Mouse (Mus musculus) R1 (cell line): ENCODE measurements around the gene Ccdc137.

Source experiments
- DNase-seq: peaks from one replicate; pipeline ENCODE4 v3.0.0-alpha.2; 2018; ENCODE audit warnings: low read depth, low spot score

Gene Ccdc137

DNA sequence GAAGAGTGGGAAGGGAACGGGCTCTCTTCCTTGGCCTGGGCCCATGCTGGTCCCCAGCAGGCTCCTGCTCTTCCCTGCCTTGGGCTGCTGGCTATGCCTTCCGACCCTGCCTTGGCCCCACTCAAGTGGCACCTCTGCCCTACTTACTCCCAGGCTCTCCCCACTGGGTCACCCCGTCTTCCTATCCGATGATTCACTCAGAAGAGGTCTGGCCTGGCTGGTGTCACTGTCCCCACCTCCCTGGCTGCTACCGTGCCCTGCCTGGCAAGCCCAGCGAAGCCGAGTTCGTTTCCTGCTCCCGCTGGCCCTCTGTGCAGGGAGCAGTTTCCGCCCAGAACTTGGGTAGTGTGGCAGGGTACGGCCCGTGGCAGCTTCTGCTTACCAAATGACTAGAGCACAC, 40.3 kb downstream of the Ccdc137 start:
- no peak for DNase-seq

GRCm38 (mm10) chr11:120498891-120499290, 41.0 kb downstream of the Ccdc137 start:
- no peak for DNase-seq

- no peak for DNase-seq
Measured at GRCm38 (mm10) chr11:120499894-120500293, 42.0 kb downstream of the Ccdc137 start.

- DNase-seq = no peak
Measured at GRCm38 (mm10) chr11:120500357-120500756, 42.4 kb downstream of the Ccdc137 start.

GRCm38 (mm10) chr11:120501018-120501417, 43.1 kb downstream of the Ccdc137 start:
- no peak for DNase-seq

DNA sequence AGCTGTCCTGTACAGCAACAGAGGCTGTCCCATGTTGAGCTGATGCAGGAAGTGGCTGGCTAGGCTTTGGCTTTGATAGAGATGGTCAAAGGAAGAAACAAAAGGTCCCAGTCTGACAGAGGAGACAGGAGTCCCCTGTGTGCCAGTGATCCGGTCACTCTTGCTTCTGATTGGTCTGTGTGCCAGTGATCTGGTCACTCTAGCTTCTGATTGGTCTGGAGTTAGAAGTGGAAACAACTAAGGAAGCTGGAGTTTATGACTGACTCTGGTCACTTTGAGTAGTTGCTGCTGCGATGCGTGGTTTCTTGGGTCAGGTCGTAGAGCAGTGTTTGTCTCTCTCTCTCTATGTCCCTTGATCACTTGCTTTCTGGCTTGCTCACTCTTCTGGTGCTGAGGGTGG, 43.8 kb downstream of the Ccdc137 start:
- no peak for DNase-seq

DNA sequence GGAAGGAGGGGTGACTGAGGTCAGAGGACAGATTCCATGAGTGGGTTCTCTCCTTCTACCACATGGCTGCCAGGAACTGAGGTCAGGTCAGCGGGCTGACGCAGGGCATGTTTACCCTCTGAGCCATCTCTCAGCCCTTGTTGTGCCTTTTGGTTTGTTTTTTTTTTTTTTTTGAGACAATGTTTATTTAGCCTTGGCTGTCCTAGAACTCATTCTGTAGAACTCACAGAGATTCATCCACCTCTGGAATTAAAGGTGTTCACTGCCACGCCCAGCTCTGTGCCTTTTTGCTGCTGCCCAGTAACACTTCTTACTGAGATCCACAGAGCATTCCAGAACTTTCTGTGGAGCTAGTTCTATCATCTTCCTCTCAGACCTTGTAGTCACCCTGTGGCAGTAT, 47.7 kb downstream of the Ccdc137 start:
- no peak for DNase-seq

GRCm38 (mm10) chr11:120506899-120507298, 49.0 kb downstream of the Ccdc137 start:
- peak; percentile 52 for DNase-seq

GRCm38 (mm10) chr11:120507611-120508289, 49.8 kb downstream of the Ccdc137 start:
- peak; percentile 54 for DNase-seq

GRCm38 (mm10) chr11:120508290-120508870, 50.5 kb downstream of the Ccdc137 start:
- DNase-seq = no peak

GRCm38 (mm10) chr11:120509940-120510339, 52.0 kb downstream of the Ccdc137 start:
- no peak for DNase-seq

- DNase-seq = no peak
Measured at GRCm38 (mm10) chr11:120510375-120511030, 52.6 kb downstream of the Ccdc137 start.

DNA sequence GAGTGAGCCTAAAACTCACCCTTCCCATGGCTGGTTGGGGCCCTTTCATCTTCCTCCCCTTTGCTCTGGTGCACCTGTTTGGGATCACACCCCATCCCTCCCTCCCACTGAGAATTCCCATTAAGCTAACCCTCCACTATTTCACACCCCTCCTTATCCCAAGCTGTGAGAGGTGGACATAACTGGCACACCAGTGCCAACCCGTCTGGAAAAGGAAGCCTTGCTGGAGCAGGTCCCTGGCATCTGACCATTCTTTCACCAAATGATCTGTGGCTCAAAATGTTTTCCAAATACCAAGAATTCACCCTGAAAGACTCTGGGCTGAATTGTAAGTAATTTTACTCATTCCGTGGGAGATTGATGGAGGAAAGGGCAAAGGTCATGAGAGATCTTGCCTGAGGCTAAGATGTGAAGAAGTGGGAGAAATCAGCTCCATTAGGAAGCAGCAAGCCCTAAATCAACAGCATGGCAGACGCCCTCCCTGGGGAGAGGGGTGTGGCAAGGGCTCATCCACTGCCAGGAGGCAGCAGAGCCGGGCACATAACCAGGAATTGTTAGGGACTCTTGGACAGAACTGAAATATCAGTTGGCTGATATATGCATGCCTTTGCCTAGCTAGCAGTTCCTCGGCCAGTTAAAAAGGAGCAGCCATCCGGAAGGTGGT, 55.0 kb downstream of the Ccdc137 start:
- no peak for DNase-seq
